In genomic region chr2:94246180-94246611, GRCm38 (mm10) we compare ENCODE assay signal across 11 mouse cellular contexts.
DNase-seq lines count a peak whose midpoint lies in the region; ATAC-seq lines count a peak whose summit lies in the region.
"Had no signal": no experiment of that assay in that cellular context is flagged by ENCODE, and none has a peak within 500 bp of the region (broad histone marks: within the 10 kb centered on the region; RNA-seq: fewer than 3 reads in every experiment).

No protein-coding gene starts in this region.

- no peaks in the 10 kb centered on the region for H3K36me3 ChIP-seq in liver, embryonic 11.5 days (ENCODE audit: control insufficient read depth, insufficient read depth, low read length)
- H3K36me3 ChIP-seq in hindbrain, embryonic 14.5 days (replicated peaks; ENCODE audit: control insufficient read depth, insufficient read depth), result no peaks in the 10 kb centered on the region
- H3K36me3 ChIP-seq in neural tube, embryonic 15.5 days, result no peaks in the 10 kb centered on the region
- H3K36me3 ChIP-seq: G1E; limb, embryonic 13.5 days had no signal

- no peak for ATAC-seq in liver, embryonic 11.5 days (replicated peaks; ENCODE audit: low FRiP score)
- peak; percentile 2; the same call in 1 of the 2 replicates for ATAC-seq in hindbrain, embryonic 14.5 days (ENCODE audit: low FRiP score)
- ATAC-seq in neural tube, embryonic 15.5 days (ENCODE audit: low FRiP score), result peak; percentile 27

- H3K4me2 ChIP-seq in liver, embryonic 11.5 days, result no peak overlapping the region
- peak overlapping the region; percentile 82 for H3K4me2 ChIP-seq in hindbrain, embryonic 14.5 days (replicated peaks)
- H3K4me2 ChIP-seq in neural tube, embryonic 15.5 days, result peak overlapping the region; percentile 92

- no peak overlapping the region for H3K27ac ChIP-seq in liver, embryonic 11.5 days (ENCODE audit: low read depth, low read length)
- peak overlapping the region; percentile 99 for H3K27ac ChIP-seq in hindbrain, embryonic 14.5 days
- peak overlapping the region; percentile 96 for H3K27ac ChIP-seq in neural tube, embryonic 15.5 days (replicated peaks)
- H3K27ac ChIP-seq: limb, embryonic 13.5 days had no signal

- WGBS in liver, embryonic 11.5 days, result 44% methylated on average over 9 of the region's 9 CpGs
- 35% methylated on average over 9 of the region's 9 CpGs for WGBS in hindbrain, embryonic 14.5 days
- 29% methylated on average over 9 of the region's 9 CpGs for WGBS in neural tube, embryonic 15.5 days

- no peak overlapping the region for H3K4me3 ChIP-seq in liver, embryonic 11.5 days (ENCODE audit: low read depth, low read length)
- H3K4me3 ChIP-seq in hindbrain, embryonic 14.5 days (replicated peaks; ENCODE audit: low read length), result peak overlapping the region; percentile 48
- H3K4me3 ChIP-seq in neural tube, embryonic 15.5 days (replicated peaks), result peak overlapping the region; percentile 52

- H3K9ac ChIP-seq in liver, embryonic 11.5 days (ENCODE audit: low read depth, low read length), result no peak overlapping the region
- H3K9ac ChIP-seq in hindbrain, embryonic 14.5 days, result peak overlapping the region; percentile 81
- H3K9ac ChIP-seq in neural tube, embryonic 15.5 days (replicated peaks), result peak overlapping the region; percentile 61
- H3K9ac ChIP-seq: limb, embryonic 13.5 days had no signal

- H3K4me1 ChIP-seq in liver, embryonic 11.5 days (replicated peaks; ENCODE audit: control insufficient read depth, insufficient read depth, low read length), result no peaks in the 10 kb centered on the region; the same call in 1 of the 2 replicates
- H3K4me1 ChIP-seq in hindbrain, embryonic 14.5 days (replicated peaks; ENCODE audit: control insufficient read depth, insufficient read depth, low read length), result peaks cover 36% of the 10 kb centered on the region
- H3K4me1 ChIP-seq in neural tube, embryonic 15.5 days, result peaks cover 63% of the 10 kb centered on the region

- peaks cover 80% of the 10 kb centered on the region for H3K27me3 ChIP-seq in liver, embryonic 11.5 days (replicated peaks; ENCODE audit: control insufficient read depth, insufficient read depth, low read length)
- H3K27me3 ChIP-seq in hindbrain, embryonic 14.5 days (ENCODE audit: control insufficient read depth, insufficient read depth, low read length), result peaks cover 39% of the 10 kb centered on the region
- peaks cover 37% of the 10 kb centered on the region for H3K27me3 ChIP-seq in neural tube, embryonic 15.5 days (replicated peaks)

- DNase-seq in cerebellum, adult 11 months, result peak; percentile 39
- DNase-seq in cerebellum, postnatal 4 days (ENCODE audit: low spot score in 2 of 2), result no peak
- peak; percentile 18 for DNase-seq in liver, embryonic 11.5 days (ENCODE audit: low spot score)
- DNase-seq in liver, result no peak
- DNase-seq in hindbrain, embryonic 14.5 days (ENCODE audit: low spot score), result no peak
- DNase-seq in spleen, adult 18-20 months, result no peak
- no peak for DNase-seq in thymus, postnatal 14 days
- DNase-seq: lung, postnatal 36 days had no signal

- no peaks in the 10 kb centered on the region for H3K9me3 ChIP-seq in liver, embryonic 11.5 days (ENCODE audit: control insufficient read depth, low read length)
- H3K9me3 ChIP-seq in hindbrain, embryonic 14.5 days (ENCODE audit: control insufficient read depth, low read length), result no peaks in the 10 kb centered on the region
- no peaks in the 10 kb centered on the region for H3K9me3 ChIP-seq in neural tube, embryonic 15.5 days (replicated peaks)
- H3K9me3 ChIP-seq: G1E; limb, embryonic 13.5 days had no signal

Comparison
In these comparisons a context has a peak if more than half of its experiments do, and no peak if none do; other contexts are left out.
1. DNase-seq: peak in cerebellum, adult 11 months (single experiment) and liver, embryonic 11.5 days (single experiment); none in cerebellum, postnatal 4 days (0 of 2), liver (single experiment), hindbrain, embryonic 14.5 days (single experiment), spleen, adult 18-20 months (0 of 2) and thymus, postnatal 14 days (single experiment).